Mouse (Mus musculus): ENCODE results near the gene Flot1.

The Flot1 gene

DNA sequence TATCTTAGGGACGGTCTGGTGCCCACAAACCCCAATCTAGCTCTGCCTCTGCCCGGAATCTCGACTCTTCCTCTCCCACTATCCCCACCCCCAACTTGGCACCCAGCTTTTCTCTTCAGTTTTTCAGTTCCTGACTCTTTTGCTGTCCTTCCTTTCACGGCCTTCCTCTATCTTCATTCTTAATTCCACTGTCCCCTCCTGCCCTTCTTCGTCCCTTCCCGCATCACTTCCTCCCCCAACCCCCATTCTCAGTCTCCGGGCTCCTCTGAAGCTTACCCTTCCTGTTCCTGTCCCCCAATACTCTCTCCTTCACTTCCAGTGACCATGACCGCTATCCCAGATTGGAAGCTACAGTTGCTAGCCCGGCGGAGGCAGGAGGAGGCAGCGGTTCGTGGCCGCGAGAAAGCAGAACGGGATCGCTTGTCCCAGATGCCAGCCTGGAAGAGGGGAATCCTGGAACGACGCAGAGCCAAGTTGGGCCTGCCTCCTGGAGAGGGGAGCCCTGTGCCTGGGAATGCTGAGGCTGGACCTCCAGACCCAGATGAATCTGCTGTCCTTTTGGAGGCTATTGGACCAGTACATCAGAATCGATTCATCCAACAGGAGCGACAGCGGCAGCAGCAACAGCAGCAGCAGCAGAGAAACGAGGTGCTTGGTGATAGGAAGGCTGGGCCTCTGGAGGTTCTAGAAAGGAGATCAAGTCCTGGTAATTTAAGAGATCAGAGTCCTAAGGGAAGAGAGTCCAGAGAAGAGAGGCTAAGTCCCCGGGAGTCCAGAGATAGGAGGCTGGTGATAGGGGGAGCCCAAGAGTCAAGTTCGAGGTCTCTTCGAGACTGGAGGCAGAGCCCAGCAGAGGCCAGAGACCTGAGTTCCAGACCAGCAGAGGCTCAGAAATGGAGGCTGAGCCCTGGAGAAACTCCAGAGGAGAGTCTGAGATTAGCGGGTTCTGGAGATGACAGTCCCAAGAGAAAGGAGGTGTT is 44.2 kb downstream of the Flot1 start:
- DNase-seq (ENCODE audit: low read depth, low spot score), result peak; percentile 61

DNA sequence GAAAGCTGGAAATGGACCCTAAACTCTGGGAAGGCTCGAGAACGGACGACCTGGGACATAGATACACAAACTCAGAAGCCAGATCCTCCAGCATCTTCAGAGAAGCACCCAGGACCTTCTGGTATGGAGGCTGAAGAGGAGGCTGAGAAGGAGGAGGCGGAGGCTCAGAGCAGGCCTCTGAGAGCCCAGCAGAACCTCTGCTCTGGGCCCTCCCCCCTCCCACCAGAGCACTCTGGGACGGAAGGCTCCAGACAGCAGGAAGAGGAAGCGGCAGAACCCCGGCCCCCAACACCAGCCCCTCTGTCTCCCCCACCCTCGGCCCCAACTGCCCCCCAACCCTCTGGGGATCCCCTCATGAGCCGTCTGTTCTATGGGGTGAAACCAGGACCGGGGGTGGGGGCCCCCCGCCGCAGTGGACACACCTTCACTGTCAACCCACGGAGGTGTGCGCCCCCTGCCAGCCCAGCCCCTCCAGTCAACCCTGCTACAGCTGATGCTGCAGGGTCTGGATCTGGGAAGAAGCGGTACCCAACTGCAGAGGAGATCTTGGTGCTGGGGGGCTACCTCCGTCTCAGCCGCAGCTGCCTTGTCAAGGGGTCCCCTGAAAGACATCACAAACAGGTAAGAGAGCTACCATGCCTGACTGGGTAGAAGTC is 45.3 kb downstream of the Flot1 start:
- no peak for DNase-seq (ENCODE audit: low read depth, low spot score)

DNA sequence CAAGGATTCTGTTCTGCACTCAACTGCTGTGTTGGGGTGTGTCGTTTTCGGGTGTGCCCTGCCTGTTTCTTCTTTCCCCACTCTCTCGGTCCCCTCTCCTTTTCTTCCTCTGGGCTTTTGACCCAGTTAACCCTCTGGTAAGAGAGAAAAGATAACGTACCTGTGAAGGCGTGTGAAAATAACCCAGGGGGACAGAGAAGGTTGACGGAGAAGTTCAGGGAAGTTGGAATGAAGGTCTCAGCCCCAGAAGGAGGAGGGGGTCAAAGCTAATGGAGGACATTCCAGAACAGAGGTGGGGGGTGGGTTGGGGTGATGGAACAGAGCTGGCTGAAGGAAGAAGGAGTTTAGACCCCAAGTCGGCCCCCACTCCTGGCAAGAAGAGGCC is 45.9 kb downstream of the Flot1 start:
- DNase-seq (ENCODE audit: low read depth, low spot score), result no peak

DNA sequence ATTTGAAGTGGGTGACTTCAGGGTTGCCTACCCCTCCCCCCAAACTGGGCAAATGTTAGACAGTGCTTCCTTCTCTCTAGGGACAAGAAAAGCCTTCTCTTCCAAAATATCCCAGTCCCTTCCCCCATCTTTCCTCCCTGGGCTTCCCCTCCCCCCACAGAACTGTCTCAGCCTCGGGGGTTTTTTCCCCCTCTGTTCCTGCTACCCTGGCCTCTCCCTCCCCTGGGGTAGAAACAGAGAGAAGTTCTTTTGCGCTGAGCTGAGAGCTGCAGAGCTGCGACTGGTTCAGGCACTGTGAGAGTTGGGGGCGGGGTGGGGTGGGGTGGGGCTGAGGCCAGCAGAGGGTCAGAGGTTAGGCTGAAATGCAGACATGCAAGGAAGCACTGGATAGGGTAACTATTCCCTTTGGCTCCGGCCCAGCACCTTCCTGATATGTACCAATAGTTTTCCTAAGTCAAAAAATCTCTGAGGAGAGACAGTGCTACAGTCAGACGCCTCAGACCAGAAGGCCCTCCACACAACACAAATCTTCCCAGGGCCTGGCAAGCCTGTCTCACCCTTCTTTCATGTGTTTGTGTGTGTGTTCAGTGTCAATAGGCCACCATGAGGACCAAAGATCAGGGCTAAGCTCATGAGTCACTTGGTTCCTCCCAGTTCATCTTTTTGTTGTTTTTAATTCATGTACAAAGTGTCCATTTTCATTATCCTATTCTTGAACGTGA is 46.5 kb downstream of the Flot1 start:
- peak; percentile 95 for DNase-seq (ENCODE audit: low read depth, low spot score)

DNA sequence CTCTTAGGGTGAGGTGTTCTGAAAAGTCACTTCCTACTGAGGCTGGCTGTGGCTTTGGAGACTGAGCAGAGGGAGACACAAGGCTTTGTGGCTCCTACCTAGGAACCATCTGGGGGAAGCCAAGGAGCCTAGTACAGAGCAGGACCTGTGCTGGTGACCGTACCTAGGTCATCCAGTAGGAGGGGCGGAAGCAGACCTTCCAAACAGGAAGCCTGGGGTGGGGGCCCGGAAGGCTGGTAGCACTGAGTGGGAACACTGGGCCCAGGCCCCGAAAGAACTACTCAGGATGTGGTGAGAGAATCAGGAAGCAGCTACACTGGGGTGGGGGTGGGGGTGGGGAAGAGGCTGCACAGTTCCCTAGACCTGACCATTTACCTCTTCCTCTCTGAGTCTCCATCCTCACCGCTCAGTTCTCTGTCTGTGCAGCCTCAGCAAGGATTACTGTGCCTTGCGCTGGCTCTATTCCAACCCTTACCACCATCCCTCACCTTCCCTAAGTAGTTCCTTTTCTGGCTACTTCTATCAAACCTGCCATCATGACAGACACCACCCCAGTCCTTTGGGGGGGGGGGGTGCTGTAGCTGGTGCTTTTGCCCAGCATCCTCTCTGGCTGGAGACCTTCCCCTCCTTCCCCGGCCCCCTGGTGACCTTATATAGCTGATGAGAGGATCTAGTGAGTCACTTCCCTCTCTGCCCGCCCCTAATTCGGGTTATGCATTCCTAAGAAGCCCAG is 47.3 kb downstream of the Flot1 start:
- peak; percentile 86 for DNase-seq (ENCODE audit: low read depth, low spot score)

DNA sequence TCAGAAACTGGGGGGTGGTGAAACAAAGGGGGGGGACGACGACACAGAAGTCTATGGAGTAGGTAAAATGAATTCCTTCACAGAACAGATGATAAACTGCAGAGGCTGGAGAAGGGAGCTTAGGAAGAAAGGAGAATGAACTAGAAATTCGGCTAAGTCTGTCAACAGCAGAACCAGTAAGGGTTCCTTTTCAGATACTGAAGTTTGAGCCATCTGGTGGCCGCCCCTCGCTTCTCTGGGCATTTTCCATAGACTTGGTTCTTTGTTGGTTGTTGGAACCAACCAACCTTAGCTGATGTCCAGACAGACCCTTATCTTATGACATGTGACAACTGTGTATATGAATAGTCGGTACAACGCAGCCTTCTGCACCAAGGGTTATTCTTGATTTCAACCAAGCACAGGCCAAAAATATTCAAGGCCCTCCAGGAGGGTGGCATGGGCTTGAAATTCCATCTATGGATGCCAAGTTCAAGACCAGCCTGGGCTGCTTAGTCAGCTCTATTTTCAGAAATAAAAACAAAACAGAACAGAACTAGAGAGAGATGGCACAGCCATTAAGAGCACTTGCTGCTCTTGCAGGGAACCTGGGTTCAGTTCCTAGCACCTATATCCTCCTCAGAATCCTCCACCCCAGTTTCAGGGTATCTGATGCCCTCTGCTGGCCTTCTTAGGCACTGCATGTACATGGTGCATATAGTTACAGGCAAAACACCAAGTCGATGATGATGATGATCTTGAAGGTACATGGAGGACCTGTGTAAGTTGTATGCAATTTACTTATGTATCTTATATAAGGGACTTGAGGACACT is 48.1 kb downstream of the Flot1 start:
- peak; percentile 81 for DNase-seq (ENCODE audit: low read depth, low spot score)

DNA sequence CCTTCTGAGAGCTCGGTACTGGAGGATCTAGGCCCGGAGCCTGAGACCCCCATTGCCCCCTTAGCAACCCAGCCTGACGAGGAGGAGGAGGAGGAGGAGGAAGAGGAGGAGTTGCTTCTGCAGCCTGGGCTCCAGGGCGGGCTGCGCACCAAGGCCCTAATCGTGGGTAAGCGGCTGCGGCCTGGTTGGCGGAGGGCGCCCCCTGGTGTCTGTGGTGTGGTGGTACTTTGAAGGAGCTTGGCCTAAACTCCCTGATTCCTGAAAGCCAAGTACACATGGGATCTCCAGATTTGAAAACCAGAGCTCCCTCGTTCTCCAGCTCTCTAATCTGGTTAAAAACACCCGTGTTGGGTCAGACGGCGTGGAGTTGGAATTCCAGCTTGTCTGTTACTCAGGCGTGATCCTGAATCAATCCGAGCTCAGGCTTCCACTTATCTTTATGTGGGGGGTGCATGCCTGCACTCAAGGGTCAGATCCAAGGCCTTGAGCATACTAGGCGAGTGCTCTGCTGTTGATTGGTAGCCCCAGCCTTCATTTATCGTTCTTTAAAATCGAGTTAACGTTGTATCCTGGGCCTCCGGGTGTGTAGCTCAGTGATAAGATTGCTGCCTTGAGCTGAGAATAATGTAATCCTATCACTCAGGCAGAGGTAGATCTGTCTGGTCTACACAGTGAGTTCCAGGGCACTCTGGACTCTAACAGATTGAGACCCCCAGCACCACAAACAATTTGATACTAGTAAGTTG is 50.9 kb downstream of the Flot1 start:
- DNase-seq (ENCODE audit: low read depth, low spot score), result peak; percentile 82

DNA sequence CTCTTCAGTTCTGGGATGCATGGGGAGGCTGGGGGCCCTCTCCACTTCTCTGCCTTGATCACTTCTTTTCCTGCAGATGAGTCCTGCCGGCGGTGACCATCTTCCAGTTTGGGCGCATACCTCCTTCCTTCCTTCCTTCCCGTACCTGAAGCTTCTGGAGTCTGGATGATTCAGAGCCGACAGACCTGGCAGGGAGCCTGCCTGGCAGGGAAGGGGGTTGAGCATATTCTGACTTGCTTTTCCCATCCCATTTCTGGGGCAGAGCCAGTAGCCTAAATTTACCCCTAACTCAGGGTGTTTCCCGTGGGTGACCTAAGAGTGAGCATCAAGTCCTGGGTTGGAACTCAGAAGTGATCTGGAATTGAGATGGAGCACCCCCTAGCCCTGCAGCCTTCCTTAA is 51.7 kb downstream of the Flot1 start:
- DNase-seq (ENCODE audit: low read depth, low spot score), result no peak

DNA sequence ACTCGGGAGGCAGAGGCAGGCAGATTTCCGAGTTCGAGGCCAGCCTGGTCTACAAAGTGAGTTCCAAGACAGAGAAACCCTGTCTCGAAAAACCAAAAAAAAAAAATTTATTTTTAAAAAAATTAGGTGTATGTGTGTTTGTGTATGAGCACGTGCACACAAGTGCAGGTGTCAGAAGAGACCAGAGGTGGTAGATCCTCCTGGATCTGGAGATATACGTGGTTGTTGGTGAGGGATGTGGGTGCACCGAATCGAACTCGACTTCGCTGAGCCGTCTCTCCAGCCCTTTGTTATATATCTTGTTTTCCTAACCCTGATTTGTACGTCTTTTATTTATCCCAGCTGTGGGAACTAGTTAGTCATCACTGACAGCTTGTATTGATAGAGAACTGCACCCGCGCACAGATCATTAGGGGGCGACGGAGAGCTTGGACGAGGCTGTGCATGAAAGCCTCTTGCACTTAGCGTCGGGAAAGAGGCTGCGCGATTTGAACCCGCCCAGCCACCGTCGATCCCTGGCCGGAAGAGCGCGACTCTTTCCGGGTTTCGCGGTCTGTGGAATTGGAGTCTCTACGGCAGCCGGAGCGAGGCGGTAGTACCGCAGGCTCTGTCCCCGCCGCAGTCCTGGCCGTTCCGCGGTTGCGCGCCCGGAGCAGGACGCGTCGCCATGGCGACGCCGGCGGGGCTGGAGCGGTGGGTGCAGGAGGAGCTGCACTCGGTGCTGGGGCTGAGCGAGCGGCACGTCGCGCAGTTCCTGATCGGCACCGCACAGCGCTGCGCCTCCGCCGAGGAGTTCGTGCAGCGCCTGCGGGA is 56.4 kb downstream of the Flot1 start, which contains the start of gene Dhx16:
Dhx16 (plus strand) TSS at position 575 of the 813 bp plus-strand sequence.
- peak; percentile 96 for DNase-seq (ENCODE audit: low read depth, low spot score)
